Mouse (Mus musculus) adrenal gland, adult (tissue): ENCODE measurements around the gene Hpca.

Source experiments
- DNase-seq, 2 experiments: peaks; one replicate each; pipeline ENCODE4 v3.0.0; 2022 to 2023; ENCODE audit warnings: low spot score in 1 of 2; ENCODE audit not compliant: inconsistent age in 2 of 2

The Hpca gene

GRCm38 (mm10) chr4:129112231-129112630 is 9.6 kb downstream of the Hpca start:
- no peak for DNase-seq

GRCm38 (mm10) chr4:129111350-129111749 is 10.5 kb downstream of the Hpca start:
- no peak for DNase-seq

- DNase-seq: no peak
Measured at GRCm38 (mm10) chr4:129110804-129111203, 11.0 kb downstream of the Hpca start.

GRCm38 (mm10) chr4:129108624-129109023 is 13.2 kb downstream of the Hpca start:
- DNase-seq: no peak

- DNase-seq: no peak
Measured at GRCm38 (mm10) chr4:129107348-129107899, 14.4 kb downstream of the Hpca start.

GRCm38 (mm10) chr4:129106073-129106472 is 15.8 kb downstream of the Hpca start:
- DNase-seq: no peak

- DNase-seq: no peak
Measured at GRCm38 (mm10) chr4:129105356-129105755, 16.5 kb downstream of the Hpca start, which contains the start of gene Tmem54. Gene Tmem54, plus strand, starts transcription at chr4:129105548.

GRCm38 (mm10) chr4:129102133-129102829 is 19.6 kb downstream of the Hpca start:
- no peak for DNase-seq

GRCm38 (mm10) chr4:129097006-129097405 is 24.8 kb downstream of the Hpca start:
- no peak for DNase-seq

GRCm38 (mm10) chr4:129095276-129095675 is 26.6 kb downstream of the Hpca start:
- no peak for DNase-seq

GRCm38 (mm10) chr4:129087850-129088249 is 34.0 kb downstream of the Hpca start:
- no peak for DNase-seq

GRCm38 (mm10) chr4:129086078-129086477 is 35.8 kb downstream of the Hpca start:
- peak; percentile 58 to 91 for DNase-seq

GRCm38 (mm10) chr4:129084896-129085295 is 36.9 kb downstream of the Hpca start:
- no peak for DNase-seq

GRCm38 (mm10) chr4:129082379-129083115 is 39.3 kb downstream of the Hpca start:
- peak; percentile 72 to 90 for DNase-seq

GRCm38 (mm10) chr4:129081939-129082338 is 39.9 kb downstream of the Hpca start:
- DNase-seq: no peak

GRCm38 (mm10) chr4:129081512-129081911 is 40.3 kb downstream of the Hpca start:
- peak in 1 of 2 experiments; percentile 47 for DNase-seq

GRCm38 (mm10) chr4:129081041-129081440 is 40.8 kb downstream of the Hpca start:
- DNase-seq: no peak

- DNase-seq: no peak
Measured at GRCm38 (mm10) chr4:129079126-129079525, 42.7 kb downstream of the Hpca start.

GRCm38 (mm10) chr4:129068848-129069247 is 53.0 kb downstream of the Hpca start:
- DNase-seq: no peak

- no peak for DNase-seq
Measured at GRCm38 (mm10) chr4:129067638-129068415, 54.0 kb downstream of the Hpca start.

GRCm38 (mm10) chr4:129065688-129066236 is 56.1 kb downstream of the Hpca start:
- DNase-seq: no peak
